Mouse (Mus musculus): ENCODE measurements around the gene Krtap24-1. TPM values are rescaled to one million over a fixed set of nuclear protein-coding genes. Genes with fewer than 3 reads are reported as not detected.

Krtap24-1 gene
- total RNA-seq (2021), result not detected

DNA sequence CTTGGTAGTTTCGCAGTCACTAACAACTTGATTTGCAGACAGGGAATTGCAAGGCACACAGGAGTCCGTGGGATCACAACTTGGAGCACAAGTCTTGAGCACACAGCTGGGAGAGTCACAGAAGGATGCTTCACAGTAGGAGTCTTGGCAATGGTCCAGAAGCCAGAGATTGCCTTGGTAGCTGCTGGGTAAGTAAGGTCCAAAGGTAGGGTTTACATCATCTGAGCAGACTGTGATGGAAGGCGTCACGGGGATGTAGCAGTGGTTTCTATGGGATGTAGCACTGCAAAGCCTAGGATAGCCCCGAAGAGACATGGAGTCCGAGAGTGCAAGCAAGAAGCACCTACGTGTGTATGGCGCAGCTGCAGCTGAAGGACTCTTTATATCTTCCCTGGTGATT, at the start of gene Krtap24-1:
Krtap24-1 (minus strand) TSS at position 358 of the 400 bp plus-strand sequence.
- intact Hi-C loops (cut with DNase I), result no loop called here
- no peak for DNase-seq (ENCODE audit: low spot score in 2 of 2)

DNA sequence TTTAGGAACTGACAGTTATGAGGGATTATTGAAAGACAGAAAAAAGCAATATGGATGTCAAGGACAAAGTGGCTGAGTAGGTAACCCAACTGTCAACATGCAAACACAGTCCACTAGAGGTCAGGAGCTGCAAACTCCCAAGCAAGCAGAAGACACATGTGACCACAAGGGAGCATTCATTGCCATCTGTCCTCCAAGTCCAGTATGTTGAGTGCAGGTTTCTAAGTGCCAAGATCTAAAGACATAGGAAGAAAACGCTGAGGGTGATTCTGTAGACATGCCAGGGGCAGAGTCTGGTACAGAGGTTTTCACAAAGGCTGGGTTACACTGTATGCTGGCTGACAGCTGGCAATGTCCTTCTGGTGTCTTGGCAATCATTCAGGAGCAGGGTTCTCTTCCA, 45.3 kb upstream of the Krtap24-1 start:
- DNase-seq (ENCODE audit: low spot score in 2 of 2), result no peak
- intact Hi-C loops (cut with DNase I), result no loop called here

DNA sequence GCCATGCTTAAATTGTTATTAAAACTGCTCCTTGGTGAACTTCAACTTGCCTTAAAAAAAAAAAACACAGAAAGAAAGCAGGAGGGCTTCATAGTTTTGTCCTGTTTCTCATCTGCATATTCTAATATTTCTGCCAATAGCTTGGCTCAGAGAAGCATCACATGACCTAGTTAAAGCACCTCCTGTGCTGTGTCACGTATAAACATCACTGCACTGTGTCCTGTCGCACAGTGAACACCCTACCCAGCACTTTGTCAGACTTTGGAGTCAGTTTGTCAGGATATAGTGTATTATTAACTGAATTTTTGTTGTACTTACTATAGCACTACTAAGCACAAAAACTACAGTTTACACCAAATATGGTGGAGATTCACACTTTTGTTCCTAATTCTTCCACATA, 39.9 kb upstream of the Krtap24-1 start:
- DNase-seq (ENCODE audit: low spot score in 2 of 2), result no peak
- intact Hi-C loops (cut with DNase I), result no loop called here

DNA sequence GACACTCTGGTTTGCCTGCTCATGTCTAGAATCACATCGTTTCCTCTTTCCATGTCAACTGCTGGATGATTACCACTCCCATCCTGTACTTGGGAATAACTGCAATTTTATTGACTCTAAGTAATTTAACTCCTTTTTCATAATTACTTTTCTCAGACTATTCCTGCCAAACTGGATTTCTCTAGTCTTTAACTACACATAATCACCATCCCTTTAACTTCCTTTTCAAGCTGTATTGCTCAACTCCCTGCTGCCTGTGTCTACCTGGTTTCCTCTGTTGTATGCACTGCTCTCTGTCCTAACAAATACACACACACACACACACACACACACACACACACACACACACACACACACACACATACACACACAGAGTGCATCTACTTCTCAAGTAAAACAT, 39.0 kb upstream of the Krtap24-1 start:
- intact Hi-C loops (cut with DNase I), result no loop called here
- DNase-seq (ENCODE audit: low spot score in 2 of 2), result no peak

DNA sequence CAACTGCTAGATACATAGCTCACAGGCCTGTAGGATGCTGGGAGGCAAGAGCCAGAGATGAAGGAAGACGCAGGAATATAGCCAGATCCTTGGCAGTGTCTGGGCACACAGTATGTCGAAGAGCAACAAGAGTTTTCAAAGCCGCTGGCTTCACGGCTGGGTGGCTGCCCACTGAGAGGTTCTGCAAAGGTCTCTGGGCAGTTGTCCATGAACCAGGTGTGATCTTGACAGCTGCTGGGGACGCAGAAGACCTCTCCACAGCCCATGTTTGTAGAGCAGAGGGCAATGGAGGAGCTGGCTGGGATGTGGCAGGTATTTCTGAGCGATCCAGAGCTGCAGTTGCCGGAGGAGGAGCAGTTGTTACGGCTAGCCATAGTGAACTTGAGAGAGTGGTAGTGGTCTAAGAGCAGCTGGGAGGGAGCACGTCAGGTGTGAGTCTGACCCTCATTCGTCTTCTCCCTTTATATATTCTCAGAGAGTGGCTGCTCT, 35.3 kb upstream of the Krtap24-1 start, which contains the start of gene Krtap26-1:
Krtap26-1 (minus strand) TSS at position 439 of the 489 bp plus-strand sequence.
- intact Hi-C loops (cut with DNase I), result no loop called here
- DNase-seq (ENCODE audit: low spot score in 2 of 2), result no peak

DNA sequence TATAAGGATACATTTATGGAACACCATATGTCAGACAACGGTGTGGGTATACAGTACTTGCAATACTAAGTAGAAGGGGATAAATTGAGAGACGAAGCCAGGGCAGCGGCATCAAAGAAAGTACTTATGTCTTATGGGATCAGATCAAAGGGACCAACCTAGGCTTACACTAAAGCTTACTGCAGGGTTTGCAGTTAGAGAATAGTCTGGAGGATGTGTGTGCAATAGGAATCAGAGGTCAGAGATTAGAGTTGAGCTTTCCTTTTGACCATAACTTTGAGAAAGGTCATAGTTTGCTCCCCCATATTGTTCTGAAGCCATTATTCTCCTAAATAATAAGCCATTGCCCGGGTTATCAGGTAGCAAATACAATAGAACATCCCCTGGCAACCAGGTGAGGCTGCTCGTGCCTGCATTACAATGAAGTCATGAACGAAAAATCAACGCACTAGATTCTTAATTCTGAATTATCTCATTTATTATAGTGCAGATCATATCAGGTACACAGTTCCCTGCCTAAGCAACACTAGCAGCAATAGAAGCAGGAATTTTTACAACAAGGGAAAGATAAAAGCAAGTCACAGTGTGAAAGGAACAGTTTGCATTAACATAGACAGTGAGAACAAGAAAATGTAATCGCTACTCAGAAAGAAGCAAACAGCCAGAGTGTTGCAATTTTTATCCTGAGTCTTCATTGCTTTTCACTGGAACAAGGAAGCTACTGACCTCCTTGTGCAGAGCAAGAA, 34.5 kb upstream of the Krtap24-1 start:
- no peak for DNase-seq (ENCODE audit: low spot score in 2 of 2)
- intact Hi-C loops (cut with DNase I), result no loop called here

DNA sequence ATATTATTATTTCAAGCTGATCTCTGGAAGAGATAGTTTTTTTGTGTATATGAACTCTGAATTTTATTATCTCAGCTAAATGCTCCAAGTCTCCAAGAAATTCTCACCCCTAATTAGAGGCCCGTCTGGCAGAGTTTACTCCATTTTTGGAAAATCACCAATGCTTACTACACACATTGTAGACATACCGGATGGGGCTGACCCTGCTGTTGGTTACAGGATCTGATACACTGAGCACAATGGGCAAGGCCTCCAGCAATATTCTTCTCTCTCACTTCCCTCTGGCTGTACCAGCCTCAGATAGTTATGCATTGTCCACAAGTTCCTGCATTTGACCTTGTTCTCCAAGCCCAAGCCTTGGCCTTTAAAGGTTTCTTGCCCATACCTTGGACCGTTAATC, 28.0 kb upstream of the Krtap24-1 start:
- intact Hi-C loops (cut with DNase I), result no loop called here
- no peak for DNase-seq (ENCODE audit: low spot score in 2 of 2)

DNA sequence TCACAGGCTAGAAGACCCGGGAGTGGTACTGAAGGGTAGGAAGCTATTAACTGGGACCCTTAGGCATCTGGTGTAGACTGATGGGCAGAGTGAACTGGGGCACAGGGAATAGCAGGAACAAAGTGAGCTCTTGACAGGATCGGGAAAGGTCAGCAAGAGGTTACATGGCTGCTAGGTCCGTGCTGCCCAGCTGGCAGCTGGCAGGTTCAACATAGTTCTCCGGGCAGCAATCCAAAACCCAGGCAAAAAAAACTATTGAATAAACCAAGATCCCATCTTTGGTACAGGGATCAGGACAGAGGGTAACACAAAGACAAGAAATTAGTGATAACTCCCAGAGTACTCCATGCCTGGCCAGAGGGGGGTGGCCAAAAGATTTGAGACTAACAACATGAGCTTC, 23.1 kb upstream of the Krtap24-1 start:
- no peak for DNase-seq (ENCODE audit: low spot score in 2 of 2)
- intact Hi-C loops (cut with DNase I), result no loop called here

DNA sequence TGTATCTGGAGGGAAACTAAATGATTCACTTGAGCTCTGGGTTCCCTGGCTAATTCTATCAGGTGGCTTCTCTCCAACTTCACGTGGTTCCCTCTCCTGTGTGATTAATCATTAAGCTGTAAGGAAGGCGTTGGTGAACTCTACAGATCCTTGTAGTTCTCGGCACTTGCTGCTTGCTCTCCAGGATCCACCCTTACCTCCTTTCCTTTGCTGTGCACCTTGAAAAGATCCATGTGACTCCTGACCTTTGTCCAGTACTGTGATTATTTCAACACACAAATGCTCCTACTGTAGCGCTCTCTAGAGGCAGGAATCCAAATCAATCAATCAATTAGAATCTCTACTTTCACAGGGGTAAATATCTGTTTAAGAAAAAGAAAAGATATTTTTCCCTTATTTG, 19.4 kb upstream of the Krtap24-1 start:
- intact Hi-C loops (cut with DNase I), result no loop called here

DNA sequence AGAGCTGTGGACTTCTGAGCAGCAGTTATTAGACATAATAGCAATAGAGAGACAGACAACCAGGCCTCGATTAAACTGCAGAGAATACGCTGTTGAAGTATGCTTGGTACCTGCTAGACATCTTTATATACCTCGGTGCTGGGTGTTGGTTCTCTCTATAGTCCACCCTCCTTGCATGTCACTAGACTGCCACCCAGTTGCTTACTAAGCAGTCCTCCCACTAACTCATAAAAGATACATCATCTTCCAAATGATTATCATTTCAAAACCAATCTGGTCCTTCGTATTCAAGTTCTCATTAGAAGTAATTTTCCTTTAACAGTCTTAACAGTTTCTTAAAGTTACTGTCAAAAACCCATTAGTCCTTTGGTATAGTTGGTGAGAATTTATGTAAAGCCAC, 15.5 kb upstream of the Krtap24-1 start, which contains the start of gene 2310079G19Rik:
2310079G19Rik (minus strand) TSS at position 101 of the 400 bp plus-strand sequence.
- intact Hi-C loops (cut with DNase I), result no loop called here

More for the DNA sequence above, 19.4 kb upstream of the Krtap24-1 start:
- DNase-seq (ENCODE audit: low spot score in 2 of 2), result no peak

DNA sequence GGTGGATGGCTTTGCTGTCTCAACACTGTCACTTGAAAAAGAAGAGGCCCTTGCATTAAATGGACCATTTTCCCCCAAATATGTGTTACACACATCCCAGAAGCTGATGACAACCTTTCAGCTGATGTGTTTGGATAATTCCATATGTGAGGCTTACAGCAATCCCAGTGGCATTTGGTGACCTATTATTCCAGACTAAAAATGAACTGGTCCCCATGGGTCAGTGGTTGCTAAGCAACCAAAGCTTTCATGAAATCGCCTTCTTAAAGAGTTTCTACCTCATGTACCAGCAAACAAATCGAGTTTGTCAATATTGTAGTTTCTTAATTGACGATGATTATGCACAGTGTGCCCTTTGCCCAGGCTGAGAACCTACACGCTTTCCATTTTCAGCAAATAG, 633 bp upstream of the Krtap24-1 start:
- intact Hi-C loops (cut with DNase I), result no loop called here
- DNase-seq (ENCODE audit: low spot score in 2 of 2), result no peak

More for the DNA sequence above, 15.5 kb upstream of the Krtap24-1 start, which contains the start of gene 2310079G19Rik:
- DNase-seq (ENCODE audit: low spot score in 2 of 2), result no peak

DNA sequence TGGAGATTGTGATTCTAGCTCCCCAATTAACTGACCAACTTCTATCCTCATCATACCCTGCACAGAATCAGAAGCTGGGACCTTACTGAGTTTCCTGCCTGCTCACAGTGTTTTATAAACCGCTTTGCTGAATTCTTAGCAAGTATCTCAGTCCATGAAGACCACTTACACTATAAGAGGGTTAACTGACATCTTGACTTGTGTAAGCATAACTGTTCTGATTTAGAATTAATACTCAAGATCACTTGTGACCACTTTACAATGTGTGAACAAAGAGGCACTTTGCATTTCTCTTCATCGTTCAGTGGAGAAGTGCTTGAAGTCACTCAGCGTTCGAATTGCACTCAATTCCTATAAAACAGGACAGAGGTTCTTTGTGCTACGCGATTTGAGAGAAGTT, 7.5 kb downstream of the Krtap24-1 start:
- no peak for DNase-seq (ENCODE audit: low spot score in 2 of 2)
- intact Hi-C loops (cut with DNase I), result no loop called here

DNA sequence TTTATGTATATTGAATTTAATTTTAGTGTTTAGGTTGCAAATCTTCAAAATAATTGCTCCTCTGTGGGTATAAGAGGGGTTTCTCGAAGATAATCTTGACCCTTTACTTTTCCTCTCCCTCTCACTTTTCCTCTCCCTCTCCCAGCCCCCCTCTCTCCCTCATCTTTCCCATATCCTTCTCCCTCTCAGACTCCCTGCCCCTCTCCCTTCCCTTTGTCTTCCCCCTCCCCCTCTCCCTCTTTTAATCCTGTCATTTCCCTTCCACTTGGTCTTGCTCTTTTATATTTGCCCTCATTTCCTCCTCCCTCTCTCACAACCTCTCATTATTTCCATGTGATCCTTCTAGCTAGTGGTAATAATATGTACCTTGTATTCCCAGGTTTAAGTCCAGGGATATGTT, 9.6 kb downstream of the Krtap24-1 start:
- intact Hi-C loops (cut with DNase I), result no loop called here
- DNase-seq (ENCODE audit: low spot score in 2 of 2), result no peak

DNA sequence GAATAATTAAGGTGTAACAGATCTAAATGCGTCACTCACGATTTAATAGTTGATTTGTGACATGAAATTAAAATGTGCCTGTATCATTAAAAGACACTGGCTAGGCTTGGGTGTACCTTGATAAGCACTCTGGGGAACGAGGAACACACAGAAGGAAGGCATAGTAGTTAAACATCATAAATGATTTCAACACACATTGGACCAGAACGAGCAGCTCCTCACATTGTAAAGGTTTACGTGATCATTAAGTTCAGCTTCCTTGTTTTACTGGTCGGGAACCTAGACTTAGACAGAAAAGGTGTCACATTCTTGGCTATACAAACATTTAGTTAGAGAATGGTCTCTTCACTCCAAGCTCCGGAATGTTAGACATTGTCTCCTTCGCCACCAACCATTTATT, 11.8 kb downstream of the Krtap24-1 start:
- no peak for DNase-seq (ENCODE audit: low spot score in 2 of 2)
- intact Hi-C loops (cut with DNase I), result no loop called here

DNA sequence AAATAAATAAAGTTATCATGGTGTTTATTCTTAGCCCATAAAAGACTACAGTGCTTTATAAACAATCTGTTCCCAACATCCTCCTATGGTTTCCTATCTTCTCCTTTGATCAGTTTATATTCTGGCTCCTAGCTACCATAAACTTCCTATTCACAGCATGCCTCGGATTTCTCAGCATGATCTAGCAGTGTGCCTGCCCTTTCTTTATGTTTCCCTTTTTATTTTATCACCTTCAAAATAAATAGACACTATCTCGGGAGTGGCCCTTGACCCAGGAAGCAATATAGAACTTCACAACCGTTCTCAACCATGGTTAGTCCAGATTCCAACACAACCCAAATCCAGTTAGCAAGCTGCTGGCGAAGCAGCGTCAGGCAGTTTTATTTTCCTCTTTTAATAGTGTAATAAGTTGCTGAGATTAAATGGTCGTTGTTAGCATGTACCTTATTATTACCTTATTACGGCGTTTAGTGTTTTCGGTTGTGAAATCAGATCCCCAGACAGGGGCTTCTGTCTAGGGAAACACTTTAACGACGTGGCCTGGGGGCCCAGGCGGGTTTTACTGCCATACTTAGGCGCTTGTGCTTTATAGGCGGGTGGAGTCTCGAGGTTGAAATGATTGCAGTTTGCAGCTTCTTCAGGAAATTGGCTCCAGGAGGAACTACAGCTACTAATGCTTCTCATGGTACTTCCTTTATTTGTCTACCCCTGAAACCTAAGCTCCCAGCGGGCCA, 12.4 kb downstream of the Krtap24-1 start:
- no peak for DNase-seq (ENCODE audit: low spot score in 2 of 2)
- intact Hi-C loops (cut with DNase I), result no loop called here

DNA sequence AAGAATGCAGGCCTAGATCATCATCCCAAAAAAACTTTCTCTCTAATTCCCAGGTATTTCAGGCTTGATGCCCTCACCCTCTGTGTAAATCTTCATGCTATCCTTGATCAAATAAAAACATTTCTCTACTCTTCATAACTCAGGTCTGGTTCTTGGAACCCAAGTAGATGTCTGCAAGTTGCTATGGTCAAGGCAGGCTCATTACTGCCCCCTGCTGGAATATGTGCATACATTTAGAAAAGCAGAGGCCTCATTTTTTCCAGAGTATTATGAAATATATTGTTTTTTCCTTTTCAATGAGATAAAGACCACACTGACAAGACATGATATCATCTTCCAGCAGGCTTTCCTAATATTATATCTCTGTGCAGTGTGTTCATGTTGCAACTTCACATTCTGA, 19.3 kb downstream of the Krtap24-1 start:
- DNase-seq (ENCODE audit: low spot score in 2 of 2), result no peak
- intact Hi-C loops (cut with DNase I), result no loop called here

DNA sequence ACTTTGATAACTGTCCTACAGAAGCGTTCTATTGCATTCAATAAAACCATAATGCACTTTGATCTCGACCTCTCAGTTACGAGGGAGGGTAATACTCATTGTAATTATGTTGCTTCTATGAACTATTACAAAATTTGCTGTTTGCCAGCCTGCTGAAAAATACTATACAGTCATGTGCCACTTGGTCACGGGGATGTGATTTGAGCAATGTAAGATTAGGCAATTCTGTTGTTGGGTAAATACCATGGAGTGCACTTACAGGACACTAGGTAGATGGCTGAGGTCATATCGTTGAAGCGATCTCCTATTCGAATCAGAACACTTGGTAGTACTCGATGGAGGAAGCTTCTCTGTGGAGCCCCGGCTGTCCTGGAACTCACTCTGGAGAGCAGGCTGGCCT, 28.7 kb downstream of the Krtap24-1 start:
- intact Hi-C loops (cut with DNase I), result no loop called here
- DNase-seq (ENCODE audit: low spot score in 2 of 2), result no peak

DNA sequence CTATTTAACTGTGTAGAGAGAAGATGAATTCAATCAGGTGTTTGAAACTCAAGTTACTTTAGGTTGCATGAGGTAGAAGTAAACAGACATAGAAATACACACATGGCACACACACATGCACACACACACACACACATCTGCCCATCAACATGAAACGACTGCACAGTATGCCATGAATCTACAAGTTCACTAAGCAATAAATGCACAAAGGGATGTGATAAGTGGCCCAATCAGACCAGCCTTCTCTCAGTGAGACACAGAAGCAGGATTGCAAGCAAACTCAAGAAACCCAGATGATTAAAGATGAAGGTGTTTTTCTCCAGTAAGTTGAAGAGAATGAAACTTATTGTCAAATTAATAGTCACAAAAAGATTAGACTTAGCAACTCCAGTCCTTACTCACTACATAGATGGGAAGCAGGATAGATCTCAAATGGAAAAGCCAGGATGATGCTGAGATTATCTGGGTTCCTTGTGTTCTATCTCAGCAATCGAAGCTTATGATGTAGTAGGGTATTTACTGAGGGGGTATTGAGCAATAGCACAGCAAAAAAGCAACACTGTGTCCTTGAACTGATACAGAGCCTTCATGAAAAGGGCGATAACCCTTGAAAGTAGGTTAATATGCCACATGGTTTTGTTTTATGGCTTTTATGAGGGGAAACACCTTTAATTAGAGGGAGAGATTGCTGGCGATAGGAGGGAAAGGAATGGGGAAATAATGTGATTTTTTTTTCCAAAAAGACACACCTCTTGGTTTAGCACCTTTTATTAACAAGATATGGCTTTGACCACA, 36.0 kb downstream of the Krtap24-1 start:
- DNase-seq (ENCODE audit: low spot score in 2 of 2), result no peak
- intact Hi-C loops (cut with DNase I), result no loop called here

DNA sequence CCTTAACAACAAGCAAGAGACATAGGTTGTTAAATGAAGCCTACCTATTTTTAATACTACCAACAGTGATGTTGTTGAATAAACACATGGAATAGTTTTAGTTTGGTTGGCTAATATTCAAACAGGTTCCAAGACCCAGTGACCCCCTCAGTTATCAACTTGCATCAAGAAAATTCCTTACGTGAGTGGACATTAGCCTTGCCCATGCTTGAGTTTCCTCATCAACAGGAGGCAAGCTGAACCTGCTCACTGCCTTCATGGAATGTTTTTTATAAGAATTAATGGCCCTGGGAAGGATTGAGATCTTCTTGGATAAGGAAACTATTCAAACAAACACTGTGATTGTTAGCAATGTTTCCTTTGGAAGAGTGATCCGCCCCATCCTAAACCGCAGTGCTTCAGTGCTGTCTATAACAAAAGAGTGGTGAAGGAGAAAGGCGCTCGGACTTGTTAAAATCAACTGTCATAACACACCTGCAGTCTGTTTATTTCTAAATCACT, 39.1 kb downstream of the Krtap24-1 start:
- DNase-seq (ENCODE audit: low spot score in 2 of 2), result no peak
- intact Hi-C loops (cut with DNase I), result no loop called here

DNA sequence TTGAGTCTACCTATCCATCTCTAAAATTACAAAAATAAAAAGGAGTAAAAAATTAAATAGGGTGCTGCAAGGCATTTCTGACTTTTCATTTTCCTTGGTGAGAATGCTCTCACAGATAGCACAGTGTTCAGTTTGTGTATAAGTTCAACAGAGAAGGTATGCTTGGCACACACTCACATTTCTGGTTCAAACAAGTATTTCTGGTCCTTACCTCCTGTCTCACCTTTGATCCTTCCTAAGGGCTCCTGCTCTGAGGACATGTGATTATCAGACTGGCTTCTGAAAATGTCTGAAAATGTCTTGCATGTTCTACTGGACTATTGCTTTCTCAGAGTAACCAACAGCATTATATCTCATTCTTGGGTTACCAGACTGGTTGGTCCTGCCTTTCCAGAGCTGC, 41.9 kb downstream of the Krtap24-1 start:
- intact Hi-C loops (cut with DNase I), result no loop called here

More for the DNA sequence above, 41.9 kb downstream of the Krtap24-1 start:
- DNase-seq (ENCODE audit: low spot score in 2 of 2), result no peak

Data from left cerebral cortex, postnatal 36 days (tissue).